Mouse (Mus musculus) heart, adult 2 months (tissue): Measurements from ENCODE around the gene Thbs3.

ENCODE experiments used
- CTCF ChIP-seq: fragments of 200-600 bp; IDR thresholded peaks from 2 replicates; pipeline ENCODE4 v1.8.1; 2022; ENCODE audit warnings: antibody characterized with exemption, mild to moderate bottlenecking, moderate library complexity
- POLR2A ChIP-seq: fragments of 200-500 bp; IDR thresholded peaks from 2 replicates; pipeline ENCODE4 v1.6.1; 2011; ENCODE audit warnings: mild to moderate bottlenecking, low read depth, low read length, control low read depth; ENCODE audit not compliant: insufficient read depth

DNA sequence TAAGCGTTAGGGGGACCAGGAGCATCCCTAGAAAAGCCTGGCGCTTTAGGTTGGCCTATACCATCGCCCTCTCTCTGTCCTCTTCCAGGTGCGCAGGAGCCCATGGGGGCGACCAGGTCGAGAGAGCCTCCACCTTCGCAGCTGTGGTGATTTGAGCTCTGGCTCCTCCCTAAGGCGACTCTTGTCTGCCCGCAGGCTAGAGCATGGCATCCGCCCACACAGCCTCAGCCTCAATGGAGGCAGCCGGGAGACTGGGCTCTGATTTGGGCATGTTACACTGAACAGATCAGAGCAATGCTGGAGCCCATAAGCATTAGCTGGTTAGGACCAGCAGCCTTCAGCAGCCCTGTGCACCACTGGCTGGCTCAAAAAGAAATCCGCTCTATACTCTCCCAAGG, 26.5 kb upstream of the Thbs3 start:
- TF ChIP-seq CTCF, result no peak
- no peak for TF ChIP-seq POLR2A
